Mouse (Mus musculus) heart, adult 2 months (tissue): ENCODE results near the gene Sumo3.

Experiments used
- CTCF ChIP-seq: fragments of 200-600 bp; IDR thresholded peaks from 2 replicates; pipeline ENCODE4 v1.8.1; 2022; ENCODE audit warnings: antibody characterized with exemption, mild to moderate bottlenecking, moderate library complexity
- EP300 ChIP-seq: fragments of 200-500 bp; IDR thresholded peaks from 2 replicates; pipeline ENCODE4 v1.6.1; 2011; ENCODE audit warnings: low read depth, low read length, control low read depth; ENCODE audit not compliant: insufficient read depth
- POLR2A ChIP-seq: fragments of 200-500 bp; IDR thresholded peaks from 2 replicates; pipeline ENCODE4 v1.6.1; 2011; ENCODE audit warnings: mild to moderate bottlenecking, low read depth, low read length, control low read depth; ENCODE audit not compliant: insufficient read depth

DNA sequence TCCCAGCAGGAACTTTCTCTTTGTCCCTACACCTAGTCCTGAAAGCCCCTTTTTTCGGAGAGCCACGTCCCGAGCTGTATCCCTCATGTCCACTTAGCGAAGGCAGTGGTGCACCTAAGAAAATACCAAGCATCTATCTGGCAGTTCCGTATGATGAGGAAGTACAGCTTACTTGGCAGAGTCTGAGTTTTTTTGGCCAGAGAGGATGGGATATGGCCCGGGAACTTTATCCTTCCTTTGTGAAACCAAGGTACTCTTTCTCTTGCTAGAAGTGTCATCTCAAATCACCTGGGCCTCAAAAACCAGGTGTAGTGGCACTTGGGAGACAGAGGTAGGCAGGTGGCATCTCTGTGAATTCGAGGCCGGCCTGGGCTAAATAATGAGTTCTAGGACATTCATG lies 15.6 kb downstream of the Sumo3 start:
- TF ChIP-seq CTCF (no peak), POLR2A (no peak), EP300 (no peak)
